Mouse (Mus musculus): ENCODE measurements around the gene Rbms1. TPM values are rescaled to one million over a fixed set of nuclear protein-coding genes. Genes with fewer than 3 reads are reported as not detected.

The Rbms1 gene
- polyA plus RNA-seq, 1 experiment: 3.5 TPM

- Histone ChIP-seq H3K27me3 (ENCODE audit: control insufficient read depth) (no peaks in the 10 kb centered on the region), H3K9me3 (ENCODE audit: control insufficient read depth, low read length) (no peaks in the 10 kb centered on the region), H3K36me3 (ENCODE audit: control insufficient read depth) (peaks cover 3% of the 10 kb centered on the region), H3K4me1 (ENCODE audit: control insufficient read depth) (no peaks in the 10 kb centered on the region), H3K4me3 (replicated peaks) (no peak overlapping the region)
- TF ChIP-seq TAL1 (IDR thresholded peaks at IDR 0.05; ENCODE audit: low read length) (no peak), GATA1 (IDR thresholded peaks at IDR 0.05; ENCODE audit: low read length) (no peak)
These were observed 160.8 kb downstream of the Rbms1 start for GRCm38 (mm10) chr2:60802191-60802590.

GRCm38 (mm10) chr2:60801571-60802155, 161.3 kb downstream of the Rbms1 start:
- Histone ChIP-seq H3K9me3 (ENCODE audit: control insufficient read depth, low read length) (no peaks in the 10 kb centered on the region), H3K4me3 (replicated peaks) (no peak overlapping the region), H3K36me3 (ENCODE audit: control insufficient read depth) (peaks cover 7% of the 10 kb centered on the region), H3K4me1 (ENCODE audit: control insufficient read depth) (no peaks in the 10 kb centered on the region), H3K27me3 (ENCODE audit: control insufficient read depth) (no peaks in the 10 kb centered on the region)
- no peak for TF ChIP-seq GATA1 (IDR thresholded peaks at IDR 0.05; ENCODE audit: low read length)
- no peak for TF ChIP-seq TAL1 (IDR thresholded peaks at IDR 0.05; ENCODE audit: low read length)

- TF ChIP-seq GATA1 (IDR thresholded peaks at IDR 0.05; ENCODE audit: low read length) (no peak), TAL1 (IDR thresholded peaks at IDR 0.05; ENCODE audit: low read length) (no peak)
- Histone ChIP-seq H3K36me3 (ENCODE audit: control insufficient read depth) (peaks cover 11% of the 10 kb centered on the region), H3K4me3 (replicated peaks) (no peak overlapping the region)
These were observed 162.0 kb downstream of the Rbms1 start for GRCm38 (mm10) chr2:60800921-60801558.

GRCm38 (mm10) chr2:60799816-60800215, 163.2 kb downstream of the Rbms1 start:
- Histone ChIP-seq H3K4me3 (replicated peaks) (no peak overlapping the region), H3K36me3 (ENCODE audit: control insufficient read depth) (peaks cover 17% of the 10 kb centered on the region), H3K4me1 (ENCODE audit: control insufficient read depth) (no peaks in the 10 kb centered on the region), H3K27me3 (ENCODE audit: control insufficient read depth) (no peaks in the 10 kb centered on the region), H3K9me3 (ENCODE audit: control insufficient read depth, low read length) (no peaks in the 10 kb centered on the region)
- TF ChIP-seq GATA1 (IDR thresholded peaks at IDR 0.05; ENCODE audit: low read length) (no peak), TAL1 (IDR thresholded peaks at IDR 0.05; ENCODE audit: low read length) (no peak)

More at GRCm38 (mm10) chr2:60800921-60801558, 162.0 kb downstream of the Rbms1 start:
- Histone ChIP-seq H3K9me3 (ENCODE audit: control insufficient read depth, low read length) (no peaks in the 10 kb centered on the region), H3K4me1 (ENCODE audit: control insufficient read depth) (no peaks in the 10 kb centered on the region), H3K27me3 (ENCODE audit: control insufficient read depth) (no peaks in the 10 kb centered on the region)

- no peak for TF ChIP-seq TAL1 (IDR thresholded peaks at IDR 0.05; ENCODE audit: low read length)
- no peak for TF ChIP-seq GATA1 (IDR thresholded peaks at IDR 0.05; ENCODE audit: low read length)
- Histone ChIP-seq H3K27me3 (ENCODE audit: control insufficient read depth) (no peaks in the 10 kb centered on the region), H3K36me3 (ENCODE audit: control insufficient read depth) (peaks cover 22% of the 10 kb centered on the region), H3K9me3 (ENCODE audit: control insufficient read depth, low read length) (no peaks in the 10 kb centered on the region), H3K4me3 (replicated peaks) (no peak overlapping the region), H3K4me1 (ENCODE audit: control insufficient read depth) (no peaks in the 10 kb centered on the region)
These were observed 164.0 kb downstream of the Rbms1 start for GRCm38 (mm10) chr2:60798767-60799529.

- TF ChIP-seq TAL1 (IDR thresholded peaks at IDR 0.05; ENCODE audit: low read length) (no peak), GATA1 (IDR thresholded peaks at IDR 0.05; ENCODE audit: low read length) (no peak)
- H3K4me1 ChIP-seq (ENCODE audit: control insufficient read depth): no peaks in the 10 kb centered on the region
- peaks cover 23% of the 10 kb centered on the region for H3K36me3 ChIP-seq (ENCODE audit: control insufficient read depth)
- no peaks in the 10 kb centered on the region for H3K9me3 ChIP-seq (ENCODE audit: control insufficient read depth, low read length)
- no peaks in the 10 kb centered on the region for H3K27me3 ChIP-seq (ENCODE audit: control insufficient read depth)
- no peak overlapping the region for H3K4me3 ChIP-seq (replicated peaks)
These were observed 165.9 kb downstream of the Rbms1 start for GRCm38 (mm10) chr2:60796969-60797669.

- H3K27me3 ChIP-seq (ENCODE audit: control insufficient read depth): no peaks in the 10 kb centered on the region
- H3K4me1 ChIP-seq (ENCODE audit: control insufficient read depth): no peaks in the 10 kb centered on the region
- no peaks in the 10 kb centered on the region for H3K9me3 ChIP-seq (ENCODE audit: control insufficient read depth, low read length)
- peaks cover 23% of the 10 kb centered on the region for H3K36me3 ChIP-seq (ENCODE audit: control insufficient read depth)
- H3K4me3 ChIP-seq (replicated peaks): no peak overlapping the region
- TF ChIP-seq TAL1 (IDR thresholded peaks at IDR 0.05; ENCODE audit: low read length) (no peak), GATA1 (IDR thresholded peaks at IDR 0.05; ENCODE audit: low read length) (no peak)
These were observed 166.4 kb downstream of the Rbms1 start for GRCm38 (mm10) chr2:60796616-60796968.

GRCm38 (mm10) chr2:60795861-60796260, 167.1 kb downstream of the Rbms1 start:
- Histone ChIP-seq H3K9me3 (ENCODE audit: control insufficient read depth, low read length) (no peaks in the 10 kb centered on the region), H3K27me3 (ENCODE audit: control insufficient read depth) (no peaks in the 10 kb centered on the region), H3K4me3 (replicated peaks) (no peak overlapping the region), H3K36me3 (ENCODE audit: control insufficient read depth) (peaks cover 25% of the 10 kb centered on the region), H3K4me1 (ENCODE audit: control insufficient read depth) (no peaks in the 10 kb centered on the region)
- TF ChIP-seq GATA1 (IDR thresholded peaks at IDR 0.05; ENCODE audit: low read length): no peak
- TF ChIP-seq TAL1 (IDR thresholded peaks at IDR 0.05; ENCODE audit: low read length): no peak

- Histone ChIP-seq H3K9me3 (ENCODE audit: control insufficient read depth, low read length) (no peaks in the 10 kb centered on the region), H3K36me3 (ENCODE audit: control insufficient read depth) (peaks cover 31% of the 10 kb centered on the region), H3K27me3 (ENCODE audit: control insufficient read depth) (no peaks in the 10 kb centered on the region), H3K4me1 (ENCODE audit: control insufficient read depth) (no peaks in the 10 kb centered on the region), H3K4me3 (replicated peaks) (no peak overlapping the region)
- no peak for TF ChIP-seq GATA1 (IDR thresholded peaks at IDR 0.05; ENCODE audit: low read length)
- TF ChIP-seq TAL1 (IDR thresholded peaks at IDR 0.05; ENCODE audit: low read length): no peak
These were observed 170.5 kb downstream of the Rbms1 start for GRCm38 (mm10) chr2:60792506-60792905.

Measured in erythroblast, embryonic 14.5 days (primary cell).